ENCODE assay signal across 8 mouse cellular contexts in the genomic region with DNA sequence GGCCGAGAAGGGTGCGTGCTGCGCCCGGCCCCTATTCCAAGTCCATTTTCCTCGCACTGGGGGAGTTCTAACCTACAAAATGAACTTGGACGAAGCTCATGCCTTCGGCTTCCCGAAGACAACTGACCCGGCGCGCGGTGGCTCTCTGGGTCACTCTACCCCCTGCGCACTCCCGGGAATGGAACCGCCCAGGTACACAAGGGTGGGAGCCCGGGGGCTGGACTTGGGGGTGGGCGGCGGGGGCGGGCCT. TPM values are rescaled to one million over a fixed set of nuclear protein-coding genes. Genes with fewer than 3 reads are reported as not detected.
DNase-seq lines count a peak whose midpoint lies in the region; ATAC-seq lines count a peak whose summit lies in the region.

Lsr (minus strand) TSS at position 214 of the 250 bp plus-strand sequence.

- 2% methylated on average over 19 of the region's 19 CpGs for whole genome bisulfite sequencing in large intestine, adult 2 months
- WGBS in midbrain, embryonic 16.5 days: 1% methylated on average over 19 of the region's 19 CpGs

- no peaks in the 10 kb centered on the region for H3K36me3 ChIP-seq in midbrain, embryonic 16.5 days (ENCODE audit: control insufficient read depth, insufficient read depth, low read length)

- no peak for DNase-seq in frontal cortex, adult 2 months (ENCODE audit: extremely low spot score in 1 of 2, low spot score in 1 of 2)
- DNase-seq in frontal cortex, postnatal 36 days (ENCODE audit: low spot score in 2 of 2): no peak
- DNase-seq in urinary bladder, adult 2 months (ENCODE audit: low spot score): no peak
- no peak for DNase-seq in urinary bladder, postnatal 14 days (ENCODE audit: low spot score)
- no peak for DNase-seq in large intestine, adult 2 months (ENCODE audit: low read depth, low spot score)
- no peak for DNase-seq in layer of hippocampus, adult 11-12 months (ENCODE audit: low spot score)

- peak within 1 kb of the TSS; percentile 34 for H3K4me3 ChIP-seq in midbrain, embryonic 16.5 days (ENCODE audit: low read depth, low read length)

- H3K27me3 ChIP-seq in midbrain, embryonic 16.5 days (ENCODE audit: control insufficient read depth, insufficient read depth, low read depth, low read length): peaks cover 27% of the 10 kb centered on the region

- H3K4me2 ChIP-seq in midbrain, embryonic 16.5 days (ENCODE audit: low read length): peak within 1 kb of the TSS; percentile 60

- ATAC-seq in midbrain, embryonic 16.5 days: no peak; the same call in 1 of the 2 replicates
- ATAC-seq in cerebellum, adult (ENCODE audit: insufficient number of reproducible peaks, low FRiP score, low TSS enrichment): no peak

- H3K4me1 ChIP-seq in midbrain, embryonic 16.5 days (ENCODE audit: control insufficient read depth, insufficient read depth, low read length): peaks cover 9% of the 10 kb centered on the region

- H3K9ac ChIP-seq in midbrain, embryonic 16.5 days (ENCODE audit: low read depth, low read length): peak within 1 kb of the TSS; percentile 45; the same call in 1 of the 2 replicates

- no peak within 1 kb of the TSS for H3K27ac ChIP-seq in midbrain, embryonic 16.5 days (ENCODE audit: low read length)

- no peaks in the 10 kb centered on the region for H3K9me3 ChIP-seq in midbrain, embryonic 16.5 days (replicated peaks; ENCODE audit: control insufficient read depth, low read length, poor library complexity, severe bottlenecking)

RNA-seq across cellular contexts. Expression of gene Lsr, which starts in this region (rescaled TPM):
- 10.3 and 12.7 TPM in 2 replicates for polyA plus RNA-seq in frontal cortex, adult 2 months (2012; rRNA removed)
- polyA plus RNA-seq in urinary bladder, adult 2 months (2012; rRNA removed): 38.0 and 38.9 TPM in 2 replicates
- 392 and 435 TPM in 2 replicates for polyA plus RNA-seq in large intestine, adult 2 months (2012; rRNA removed)
- 16.7 and 19.0 TPM in 2 replicates for polyA plus RNA-seq in midbrain, embryonic 16.5 days (2015; fragmentation: Nextera tagmentation; extraction: Ambion mirVana)
